Mouse (Mus musculus) spleen, adult 2 months (tissue): ENCODE results near the gene Sesn3. TPM values are rescaled to one million over a fixed set of nuclear protein-coding genes. Genes with fewer than 3 reads are reported as not detected.

Source experiments
- DNase-seq, 2 experiments: peaks; one replicate each; pipeline versions ENCODE4 v3.0.0 to v3.0.0-alpha.2; 2012 to 2021; ENCODE audit warnings: low spot score in 2 of 2, low read depth in 1 of 2
- H3K27ac ChIP-seq: fragments of 200-500 bp; 2 replicates; pipeline ENCODE4 v1.5.1; 2012; ENCODE audit warnings: low read length, inconsistent platforms; ENCODE audit not compliant: insufficient read depth
- H3K27me3 ChIP-seq: fragments of 200-500 bp; 2 replicates; pipeline ENCODE4 v1.6.1; 2012; ENCODE audit warnings: mild to moderate bottlenecking, moderate library complexity, low read length, inconsistent platforms; ENCODE audit not compliant: control insufficient read depth, insufficient read depth
- H3K36me3 ChIP-seq: fragments of 200-500 bp; 2 replicates; pipeline ENCODE4 v1.6.1; 2012; ENCODE audit warnings: mild to moderate bottlenecking, low read length, inconsistent platforms; ENCODE audit not compliant: control insufficient read depth, insufficient read depth
- H3K4me1 ChIP-seq: fragments of 200-500 bp; 2 replicates; pipeline ENCODE4 v1.6.1; 2011; ENCODE audit warnings: inconsistent platforms; ENCODE audit not compliant: control insufficient read depth, insufficient read depth, insufficient read length
- H3K4me3 ChIP-seq: fragments of 200-500 bp; 2 replicates; pipeline ENCODE4 v1.5.1; 2011; ENCODE audit warnings: mild to moderate bottlenecking, inconsistent platforms; ENCODE audit not compliant: insufficient read depth, insufficient read length; ENCODE audit errors: extremely low read depth
- CTCF ChIP-seq: fragments of 200-500 bp; IDR thresholded peaks from 2 replicates; pipeline ENCODE4 v1.5.1; 2011; ENCODE audit warnings: mild to moderate bottlenecking, inconsistent platforms; ENCODE audit not compliant: insufficient read depth, insufficient read length, insufficient replicate concordance; ENCODE audit errors: extremely low read depth
- POLR2A ChIP-seq: fragments of 200-500 bp; IDR thresholded peaks from 2 replicates; pipeline ENCODE4 v1.6.1; 2011; ENCODE audit warnings: low read depth, low read length, inconsistent platforms
- WGBS: fragments of 180-500 bp; shearing (Covaris S2); methylation state at CpG from one replicate; pipeline ENCODE4 v1.1.7; 2018; 5-methylcytosine and 5-hydroxymethylcytosine counted together
- polyA plus RNA-seq: library from polyadenylated mRNA; depleted of rRNA; stranded (reverse); fragments of >200 nt; gene quantifications from 2 replicates; pipeline ENCODE4 v1.2.3, GENCODE M21; 2012; rRNA removed

Gene Sesn3
- polyA plus RNA-seq, 1 experiment: 12.2 TPM

- Histone ChIP-seq H3K4me3 (peak overlapping the region; percentile 78), H3K27ac (peak overlapping the region; percentile 74), H3K4me1 (peaks cover 8% of the 10 kb centered on the region; the same call in 1 of the 2 replicates), H3K27me3 (no peaks in the 10 kb centered on the region), H3K36me3 (no peaks in the 10 kb centered on the region)
- WGBS: under 1% methylated on average over 76 of the region's 76 CpGs
- DNase-seq: peak; percentile 50 to 83
- TF ChIP-seq POLR2A (peak; percentile 80), CTCF (no peak)
Measured at GRCm38 (mm10) chr9:14380386-14381285, 105.8 kb downstream of the Sesn3 start.

- WGBS: 22% methylated on average over 8 of the region's 8 CpGs
- peak within 1 kb of the TSS; percentile 74 for H3K27ac ChIP-seq
- no peaks in the 10 kb centered on the region for H3K27me3 ChIP-seq
- DNase-seq: no peak
- peak within 1 kb of the TSS; percentile 78 for H3K4me3 ChIP-seq
- TF ChIP-seq CTCF (no peak), POLR2A (no peak)
- H3K4me1 ChIP-seq: peaks cover 8% of the 10 kb centered on the region; the same call in 1 of the 2 replicates
- no peaks in the 10 kb centered on the region for H3K36me3 ChIP-seq
Measured at GRCm38 (mm10) chr9:14381353-14382055, 106.6 kb downstream of the Sesn3 start, which contains the start of gene Endod1. Endod1 (minus strand) TSS chr9:14381507.

DNA sequence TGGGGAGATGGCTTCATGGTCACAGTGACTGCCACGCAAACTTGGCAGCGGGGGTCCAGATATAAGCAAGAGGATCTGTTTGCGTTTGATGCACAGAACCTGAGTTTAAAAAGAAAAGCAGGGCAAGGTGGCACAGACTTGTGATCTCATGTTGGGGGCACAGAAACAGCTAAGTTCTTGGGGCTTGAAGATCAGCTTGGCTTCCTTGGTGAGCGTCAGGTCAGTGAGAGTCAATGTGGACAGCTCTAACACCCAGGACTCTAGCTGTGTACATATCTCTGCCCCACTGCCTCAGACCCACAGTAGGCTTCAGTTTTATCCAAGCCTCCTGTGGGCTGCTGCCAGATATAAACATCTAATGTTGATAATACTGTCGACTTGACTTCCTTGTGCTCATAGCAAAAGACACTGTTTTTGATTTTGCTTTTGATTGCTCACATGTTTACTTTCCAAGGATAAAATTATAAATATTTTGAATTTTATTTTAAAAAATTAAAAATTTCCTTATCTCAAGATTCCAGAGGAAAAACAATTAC, 107.5 kb downstream of the Sesn3 start:
- TF ChIP-seq CTCF: no peak
- TF ChIP-seq POLR2A: no peak
- no peak overlapping the region for H3K27ac ChIP-seq
- H3K4me1 ChIP-seq: peaks cover 8% of the 10 kb centered on the region; the same call in 1 of the 2 replicates

More for the DNA sequence above, 107.5 kb downstream of the Sesn3 start:
- WGBS: 86% methylated on average over 5 of the region's 5 CpGs
- no peak overlapping the region for H3K4me3 ChIP-seq
- H3K27me3 ChIP-seq: no peaks in the 10 kb centered on the region
- H3K36me3 ChIP-seq: no peaks in the 10 kb centered on the region
- DNase-seq: no peak

Other genes with a start within 250 kb of the Sesn3 start
- gene Endod1, start 106.4 kb downstream of the Sesn3 start, polyA plus RNA-seq: 35.0 and 107 TPM in 2 replicates
- gene Kdm4d, start 225.4 kb downstream of the Sesn3 start, polyA plus RNA-seq: 0.27 and 0.33 TPM in 2 replicates
- 4.4 and 4.6 TPM in 2 replicates for gene Cwc15, start 225.6 kb downstream of the Sesn3 start, polyA plus RNA-seq